Mouse (Mus musculus) bone marrow, adult 2 months (tissue): ENCODE measurements around the gene Mustn1. TPM values are rescaled to one million over a fixed set of nuclear protein-coding genes. Genes with fewer than 3 reads are reported as not detected.

Experiments
- H3K27ac ChIP-seq: fragments of 200-500 bp; 2 replicates; pipeline ENCODE4 v1.5.1; 2012; ENCODE audit warnings: low read depth, mild to moderate bottlenecking, control low read depth, inconsistent platforms, low read length; ENCODE audit not compliant: control insufficient read depth, poor library complexity, insufficient read depth
- H3K4me1 ChIP-seq: fragments of 200-500 bp; 2 replicates; pipeline ENCODE4 v1.6.1; 2011; ENCODE audit warnings: low read length; ENCODE audit not compliant: control insufficient read depth, insufficient read depth
- H3K4me3 ChIP-seq: fragments of 200-500 bp; replicated peaks from 2 replicates; pipeline ENCODE3; 2011; ENCODE audit warnings: mild to moderate bottlenecking, low read depth, low read length, control low read depth; ENCODE audit not compliant: control insufficient read depth
- CTCF ChIP-seq: fragments of 200-500 bp; IDR thresholded peaks from 2 replicates; pipeline ENCODE4 v1.5.1; 2011; ENCODE audit warnings: low read length, control low read depth; ENCODE audit not compliant: control insufficient read depth, insufficient read depth
- POLR2A ChIP-seq: fragments of 200-500 bp; IDR thresholded peaks from 2 replicates; pipeline ENCODE4 v1.6.1; 2011; ENCODE audit warnings: low read depth, mild to moderate bottlenecking, control low read depth, low read length, borderline replicate concordance; ENCODE audit not compliant: control insufficient read depth
- whole genome bisulfite sequencing: fragments of 180-500 bp; shearing (Covaris S2); methylation state at CpG from one replicate; pipeline ENCODE4 v1.1.7; 2018; 5-methylcytosine and 5-hydroxymethylcytosine counted together
- polyA plus RNA-seq: library from polyadenylated mRNA; stranded (reverse); fragments of >200 nt; gene quantifications from 2 replicates; pipeline ENCODE4 v1.2.4, GENCODE M21; 2011; ENCODE audit warnings: low replicate concordance; ENCODE audit not compliant: missing spikeins, insufficient read depth, insufficient read length

The Mustn1 gene
- polyA plus RNA-seq, 1 experiment = 4.9 TPM

- WGBS = 86% methylated on average over 6 of the region's 6 CpGs
Measured at GRCm38 (mm10) chr14:30906001-30906400, 27.0 kb downstream of the Mustn1 start.

GRCm38 (mm10) chr14:30907814-30908265 lies 28.8 kb downstream of the Mustn1 start:
- peaks cover 2% of the 10 kb centered on the region; the same call in 1 of the 2 replicates for H3K4me1 ChIP-seq
- no peak overlapping the region for H3K4me3 ChIP-seq
- H3K27ac ChIP-seq = no peak overlapping the region
- 51% methylated on average over 3 of the region's 3 CpGs for WGBS
- TF ChIP-seq CTCF = no peak
- no peak for TF ChIP-seq POLR2A

More at GRCm38 (mm10) chr14:30906001-30906400, 27.0 kb downstream of the Mustn1 start:
- H3K4me1 ChIP-seq = peaks cover 2% of the 10 kb centered on the region; the same call in 1 of the 2 replicates
- H3K4me3 ChIP-seq = no peak overlapping the region
- no peak overlapping the region for H3K27ac ChIP-seq
- TF ChIP-seq POLR2A (no peak), CTCF (no peak)

GRCm38 (mm10) chr14:30911141-30911540 lies 32.1 kb downstream of the Mustn1 start:
- no peak for TF ChIP-seq CTCF
- TF ChIP-seq POLR2A = no peak
- no peak overlapping the region for H3K4me3 ChIP-seq
- H3K4me1 ChIP-seq = peaks cover 2% of the 10 kb centered on the region; the same call in 1 of the 2 replicates
- H3K27ac ChIP-seq = no peak overlapping the region
- WGBS = 64% methylated on average over 8 of the region's 8 CpGs

- H3K4me1 ChIP-seq = peaks cover 2% of the 10 kb centered on the region; the same call in 1 of the 2 replicates
- no peak for TF ChIP-seq CTCF
- TF ChIP-seq POLR2A = no peak
- no peak overlapping the region for H3K27ac ChIP-seq
- H3K4me3 ChIP-seq = no peak overlapping the region
- WGBS = 81% methylated on average over 8 of the region's 8 CpGs
Measured at GRCm38 (mm10) chr14:30912641-30913040, 33.6 kb downstream of the Mustn1 start.

- 70% methylated on average over 5 of the region's 5 CpGs for WGBS
- TF ChIP-seq CTCF = no peak
Measured at GRCm38 (mm10) chr14:30913404-30913803, 34.4 kb downstream of the Mustn1 start.

GRCm38 (mm10) chr14:30916516-30916915 lies 37.5 kb downstream of the Mustn1 start:
- Histone ChIP-seq H3K4me1 (no peaks in the 10 kb centered on the region; the same call in 1 of the 2 replicates), H3K4me3 (no peak overlapping the region), H3K27ac (no peak overlapping the region)
- TF ChIP-seq POLR2A (no peak), CTCF (no peak)
- WGBS = 80% methylated on average over 1 of the region's 1 CpGs

More at GRCm38 (mm10) chr14:30913404-30913803, 34.4 kb downstream of the Mustn1 start:
- H3K4me3 ChIP-seq = no peak overlapping the region
- no peaks in the 10 kb centered on the region; the same call in 1 of the 2 replicates for H3K4me1 ChIP-seq
- no peak overlapping the region for H3K27ac ChIP-seq

GRCm38 (mm10) chr14:30922053-30922670 lies 43.2 kb downstream of the Mustn1 start:
- H3K27ac ChIP-seq = no peak overlapping the region
- 65% methylated on average over 8 of the region's 8 CpGs for WGBS
- no peaks in the 10 kb centered on the region for H3K4me1 ChIP-seq
- no peak for TF ChIP-seq POLR2A
- no peak for TF ChIP-seq CTCF
- no peak overlapping the region for H3K4me3 ChIP-seq

GRCm38 (mm10) chr14:30923375-30924105 lies 44.5 kb downstream of the Mustn1 start, which contains the start of gene Itih3:
TSS of gene Itih3 (minus strand) at chr14:30923760.
- no peaks in the 10 kb centered on the region for H3K4me1 ChIP-seq
- no peak within 1 kb of the TSS for H3K4me3 ChIP-seq
- 72% methylated on average over 6 of the region's 6 CpGs for WGBS
- no peak for TF ChIP-seq POLR2A
- TF ChIP-seq CTCF = no peak
- H3K27ac ChIP-seq = no peak within 1 kb of the TSS
